Comparison of ENCODE assay signal across 9 mouse cellular contexts in genomic region chr9:58766959-58767955, GRCm38 (mm10). TPM values are rescaled to one million over a fixed set of nuclear protein-coding genes. Genes with fewer than 3 reads are reported as not detected.
A peak's percentile ranks its signal among the peaks of the same experiment; 100 is the strongest.
DNase-seq lines count a peak whose midpoint lies in the region; ATAC-seq and TF ChIP-seq lines count a peak whose summit lies in the region.
"Had no signal": no experiment of that assay in that cellular context is flagged by ENCODE, and none has a peak within 500 bp of the region (broad histone marks: within the 10 kb centered on the region; RNA-seq: fewer than 3 reads in every experiment).

No protein-coding gene starts in this region.

- no peaks in the 10 kb centered on the region for H3K36me3 ChIP-seq in kidney, embryonic 15.5 days
- no peaks in the 10 kb centered on the region for H3K36me3 ChIP-seq in forebrain, embryonic 15.5 days
- H3K36me3 ChIP-seq in liver, embryonic 14.5 days (replicated peaks; ENCODE audit: control insufficient read depth, insufficient read depth, low read depth): no peaks in the 10 kb centered on the region

- no peak overlapping the region for H3K9ac ChIP-seq in kidney, embryonic 15.5 days
- H3K9ac ChIP-seq in forebrain, embryonic 15.5 days (replicated peaks): no peak overlapping the region
- no peak overlapping the region for H3K9ac ChIP-seq in liver, embryonic 14.5 days (replicated peaks)

- H3K4me1 ChIP-seq in kidney, embryonic 15.5 days: 0 out of 2 replicates have a peak, but pooled peaks cover 5% of the 10 kb centered on the region
- H3K4me1 ChIP-seq in forebrain, embryonic 15.5 days: no peaks in the 10 kb centered on the region
- peaks cover 0 to 2% of the 10 kb centered on the region in 2 experiments; a peak in 1 of 4 replicates for H3K4me1 ChIP-seq in liver, embryonic 14.5 days (replicated peaks; ENCODE audit: control insufficient read depth in 2 of 2, insufficient read depth in 2 of 2, low read length in 1 of 2)

- H3K9me3 ChIP-seq in kidney, embryonic 15.5 days (replicated peaks): no peaks in the 10 kb centered on the region
- no peaks in the 10 kb centered on the region for H3K9me3 ChIP-seq in forebrain, embryonic 15.5 days
- no peaks in the 10 kb centered on the region; the same call in 1 of the 2 replicates for H3K9me3 ChIP-seq in liver, embryonic 14.5 days (ENCODE audit: control insufficient read depth, low read length)

- no peaks in the 10 kb centered on the region for H3K27me3 ChIP-seq in kidney, embryonic 15.5 days
- H3K27me3 ChIP-seq in forebrain, embryonic 15.5 days: no peaks in the 10 kb centered on the region
- no peaks in the 10 kb centered on the region for H3K27me3 ChIP-seq in liver, embryonic 14.5 days (ENCODE audit: control insufficient read depth, insufficient read depth, low read length)

- H3K27ac ChIP-seq in kidney, embryonic 15.5 days: no peak overlapping the region
- no peak overlapping the region for H3K27ac ChIP-seq in forebrain, embryonic 15.5 days (replicated peaks)
- no peak overlapping the region for H3K27ac ChIP-seq in liver, embryonic 14.5 days

- no peak for DNase-seq in kidney, adult 9 months
- no peak for DNase-seq in liver, embryonic 14.5 days (ENCODE audit: low read depth in 3 of 3, low spot score in 3 of 3)
- DNase-seq in thymus, postnatal 0 days (ENCODE audit: low spot score): peak; percentile 42
- DNase-seq in left cerebral cortex, adult 18-20 months (ENCODE audit: low spot score in 2 of 2): no peak
- no peak for DNase-seq in right cerebral cortex, adult 2 months (ENCODE audit: low spot score in 2 of 2)
- no peak for DNase-seq in gastrocnemius, adult 8-10 months (ENCODE audit: low spot score in 2 of 2)
- DNase-seq: kidney, postnatal 10 days had no signal

- 75% methylated on average over 17 of the region's 17 CpGs for WGBS in kidney, embryonic 15.5 days
- 69% methylated on average over 17 of the region's 17 CpGs for whole genome bisulfite sequencing in forebrain, embryonic 15.5 days
- WGBS in liver, embryonic 14.5 days (ENCODE audit: insufficient replicate concordance): 60% methylated on average over 16 of the region's 17 CpGs

- H3K4me3 ChIP-seq in kidney, embryonic 15.5 days (replicated peaks): no peak overlapping the region
- H3K4me3 ChIP-seq in forebrain, embryonic 15.5 days: no peak overlapping the region
- H3K4me3 ChIP-seq in liver, embryonic 14.5 days (ENCODE audit: insufficient read depth in 1 of 2, low read depth in 2 of 2, low read length in 2 of 2): no peak overlapping the region

- H3K4me2 ChIP-seq in kidney, embryonic 15.5 days: no peak overlapping the region
- H3K4me2 ChIP-seq in forebrain, embryonic 15.5 days (replicated peaks): no peak overlapping the region
- H3K4me2 ChIP-seq in liver, embryonic 14.5 days (ENCODE audit: low read depth): no peak overlapping the region

- no peak for TF ChIP-seq EP300 in liver, embryonic 14.5 days (IDR thresholded peaks at IDR 0.05; ENCODE audit: low read depth)

- TF ChIP-seq CTCF in liver, embryonic 14.5 days (IDR thresholded peaks at IDR 0.05; ENCODE audit: low read depth): 0 out of 2 replicates have a peak, but pooled peaks have one; percentile 4

- ATAC-seq in kidney, embryonic 15.5 days (replicated peaks; ENCODE audit: low FRiP score): peak; percentile 95
- ATAC-seq in forebrain, embryonic 15.5 days (replicated peaks): peak; percentile 95
- peak; percentile 72 for ATAC-seq in liver, embryonic 14.5 days (ENCODE audit: insufficient read depth)

RNA-seq across cellular contexts. Expression of gene Rec114, which starts 23.5 kb away (rescaled TPM):
- 2.5 and 2.8 TPM in 2 replicates for polyA plus RNA-seq in kidney, embryonic 15.5 days (2015; fragmentation: Nextera tagmentation; extraction: Ambion mirVana)
- 1.5 and 1.6 TPM in 2 replicates for polyA plus RNA-seq in forebrain, embryonic 15.5 days (2015; fragmentation: Nextera tagmentation; extraction: Ambion mirVana)
- 6.5 and 16.3 TPM in 2 replicates for polyA plus RNA-seq in liver, embryonic 14.5 days (2012; rRNA removed)
- polyA plus RNA-seq in liver, embryonic 14.5 days (2014; fragmentation: Nextera tagmentation; extraction: Ambion mirVana): 31.1 and 40.3 TPM in 2 replicates
- polyA plus RNA-seq in thymus, postnatal 0 days (2015; fragmentation: Nextera tagmentation; extraction: Ambion mirVana): 1.9 and 2.4 TPM in 2 replicates
- not detected for total RNA-seq in left cerebral cortex, adult 18-20 months (2021)
- total RNA-seq in gastrocnemius, adult 8-10 months (2022): under 1 TPM in 1 of 4 experiments, not detected in 3; 0.56 TPM

RNA-seq across cellular contexts. Expression of gene Hcn4, which starts 56.0 kb away (rescaled TPM):
- polyA plus RNA-seq in kidney, embryonic 15.5 days (2015; fragmentation: Nextera tagmentation; extraction: Ambion mirVana): 0.26 and 0.40 TPM in 2 replicates
- polyA plus RNA-seq in forebrain, embryonic 15.5 days (2015; fragmentation: Nextera tagmentation; extraction: Ambion mirVana): 2.6 TPM in 2 replicates
- polyA plus RNA-seq in liver, embryonic 14.5 days (2012; rRNA removed): 0.01 and 0.02 TPM in 2 replicates
- polyA plus RNA-seq in liver, embryonic 14.5 days (2014; fragmentation: Nextera tagmentation; extraction: Ambion mirVana): not detected in 2 replicates
- polyA plus RNA-seq in thymus, postnatal 0 days (2015; fragmentation: Nextera tagmentation; extraction: Ambion mirVana): 0.17 and 0.22 TPM in 2 replicates
- 1 to 10 TPM; 5.2 to 6.3 TPM for total RNA-seq in left cerebral cortex, adult 18-20 months (2021)
- total RNA-seq in gastrocnemius, adult 8-10 months (2022): 1 to 10 TPM; 2.4 to 6.5 (median 4.1) TPM
